Mouse (Mus musculus) heart, postnatal 14 days (tissue): ENCODE results near the gene Add1. TPM values are rescaled to one million over a fixed set of nuclear protein-coding genes. Genes with fewer than 3 reads are reported as not detected.
A peak's percentile ranks its signal among the peaks of the same experiment; 100 is the strongest.

Experiments
- DNase-seq, 2 experiments: peaks; one replicate each; pipeline ENCODE4 v3.0.0; 2021 to 2022
- intact Hi-C: fragments of 180-260 bp; cut with DNase I; formaldehyde crosslinking; loops from one replicate; pipeline ENCODE4 v1.15.1; 2025
- total RNA-seq, 2 experiments: library from RNA; stranded (reverse); gene quantifications; 2 replicates each; pipeline ENCODE4 v1.2.3; 2021

Add1 gene
- total RNA-seq, 2 experiments from 2014 or later, result 149 to 154 TPM

DNA sequence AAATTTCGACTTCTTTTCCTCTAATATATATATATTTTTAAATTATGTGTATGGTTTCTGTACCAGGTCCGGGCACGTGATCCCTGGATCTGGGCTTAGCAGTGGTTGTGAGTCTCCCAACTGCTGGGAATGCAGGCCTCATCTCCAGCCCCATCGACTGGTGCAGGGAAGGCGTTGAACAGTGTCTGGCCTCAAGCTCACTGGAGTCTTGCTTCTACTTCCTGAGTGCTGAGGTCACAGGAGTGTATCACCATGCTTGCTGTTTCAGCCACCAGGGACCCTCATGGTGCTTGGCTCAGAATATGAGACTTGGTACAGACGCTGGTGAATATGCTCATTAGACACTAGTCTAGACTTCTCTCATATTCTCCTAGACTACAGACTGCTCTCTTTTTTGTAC is 19.2 kb downstream of the Add1 start:
- DNase-seq, result no peak
- intact Hi-C loops, result no loop called here

DNA sequence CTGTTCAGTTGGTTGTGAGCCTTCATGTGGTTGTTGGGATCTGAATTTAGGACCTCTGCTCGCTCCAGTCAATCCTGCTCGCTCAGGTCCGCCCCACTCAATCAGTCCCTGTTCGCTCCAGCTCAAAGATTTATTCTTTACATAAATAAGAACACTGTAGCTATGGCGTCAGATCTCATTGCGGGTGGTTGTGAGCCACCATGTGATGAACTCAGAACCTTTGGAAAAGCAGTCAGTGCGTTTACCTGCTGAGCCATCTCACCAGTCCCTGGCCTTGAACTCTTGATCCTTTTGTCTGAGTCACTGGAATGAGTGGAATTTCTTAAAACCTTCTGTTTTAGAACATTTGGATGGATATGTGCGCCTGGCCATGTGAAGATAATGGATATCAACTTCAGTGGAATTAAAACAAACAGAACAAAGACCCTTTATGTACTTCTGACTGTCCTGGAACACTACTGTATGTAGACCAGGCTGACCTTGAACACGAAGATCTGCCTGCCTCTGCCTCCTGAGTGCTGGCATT is 19.8 kb downstream of the Add1 start:
- no peak for DNase-seq

GRCm38 (mm10) chr5:34604576-34604975 is 31.1 kb downstream of the Add1 start:
- intact Hi-C loops, result no loop called here

More for the DNA sequence above, 19.8 kb downstream of the Add1 start:
- intact Hi-C loops, result no loop called here

DNA sequence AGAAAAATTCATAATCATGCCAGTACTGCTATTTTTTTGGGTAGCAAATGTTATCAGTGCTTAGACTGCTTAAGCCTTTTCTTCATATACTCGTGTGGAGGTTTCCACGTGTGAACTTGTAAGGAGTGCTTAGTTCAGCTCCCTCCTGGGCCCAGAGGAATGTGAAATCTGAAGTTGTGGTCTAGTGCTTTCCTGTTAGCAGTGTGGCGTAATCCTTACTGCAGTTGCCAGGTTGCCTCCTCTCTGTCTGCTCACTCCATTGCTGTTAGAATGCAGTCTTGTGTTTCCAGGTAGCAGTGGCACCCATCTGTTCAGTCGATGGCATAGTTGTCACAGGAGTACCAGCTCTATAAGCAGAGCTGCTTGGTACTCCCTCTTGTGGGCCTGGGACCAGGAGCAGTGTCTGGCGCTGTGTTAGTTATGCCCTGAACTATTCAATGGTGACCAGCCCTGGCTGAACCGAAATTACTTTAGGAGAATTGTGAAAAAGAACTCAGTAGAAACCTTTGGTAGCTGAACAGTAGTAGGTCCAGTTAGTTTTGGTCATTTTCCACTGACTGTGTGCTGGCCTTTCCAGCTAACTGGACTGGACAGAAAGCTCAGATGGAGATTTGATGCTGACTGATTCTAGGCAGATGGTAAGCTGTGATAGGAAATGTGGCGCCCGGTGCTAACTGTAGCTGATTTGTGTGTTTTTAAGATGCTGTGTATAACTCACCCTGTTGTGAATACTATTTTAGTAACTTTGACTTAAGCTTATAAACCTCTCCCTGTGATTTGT is 33.8 kb downstream of the Add1 start:
- intact Hi-C loops, result no loop called here
- DNase-seq, result no peak

More at GRCm38 (mm10) chr5:34604576-34604975, 31.1 kb downstream of the Add1 start:
- DNase-seq, result no peak

- intact Hi-C loops, result no loop called here
Observed at GRCm38 (mm10) chr5:34608226-34608625, 34.8 kb downstream of the Add1 start.

DNA sequence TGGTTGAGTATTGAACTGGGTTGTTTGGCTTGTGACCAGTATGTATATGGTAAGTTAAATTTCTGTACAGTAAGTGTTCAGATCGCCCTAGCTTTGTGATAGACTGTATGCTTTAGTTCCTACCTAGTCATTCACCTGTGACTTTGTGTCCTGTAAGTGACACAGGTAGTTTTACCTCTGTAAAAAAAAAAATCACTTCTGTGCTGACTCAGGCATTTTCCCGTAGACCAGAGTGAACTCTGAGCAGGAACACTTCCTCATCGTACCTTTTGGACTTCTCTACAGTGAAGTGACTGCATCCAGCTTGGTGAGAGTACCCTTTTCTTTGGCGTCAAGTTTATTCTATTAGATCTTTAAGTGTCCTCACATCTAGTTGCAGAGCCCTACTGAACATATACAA is 36.5 kb downstream of the Add1 start:
- DNase-seq, result no peak
- intact Hi-C loops, result loop anchor here (5.0 kb wide), 1 partner anchor 33 kb away; no protein-coding TSS in a partner anchor

More at GRCm38 (mm10) chr5:34608226-34608625, 34.8 kb downstream of the Add1 start:
- no peak for DNase-seq

- DNase-seq, result no peak
- intact Hi-C loops, result no loop called here
Observed at GRCm38 (mm10) chr5:34632996-34633395, 59.5 kb downstream of the Add1 start.

GRCm38 (mm10) chr5:34633641-34634040 is 60.2 kb downstream of the Add1 start:
- peak; percentile 43 to 44 for DNase-seq
- intact Hi-C loops, result no loop called here

DNA sequence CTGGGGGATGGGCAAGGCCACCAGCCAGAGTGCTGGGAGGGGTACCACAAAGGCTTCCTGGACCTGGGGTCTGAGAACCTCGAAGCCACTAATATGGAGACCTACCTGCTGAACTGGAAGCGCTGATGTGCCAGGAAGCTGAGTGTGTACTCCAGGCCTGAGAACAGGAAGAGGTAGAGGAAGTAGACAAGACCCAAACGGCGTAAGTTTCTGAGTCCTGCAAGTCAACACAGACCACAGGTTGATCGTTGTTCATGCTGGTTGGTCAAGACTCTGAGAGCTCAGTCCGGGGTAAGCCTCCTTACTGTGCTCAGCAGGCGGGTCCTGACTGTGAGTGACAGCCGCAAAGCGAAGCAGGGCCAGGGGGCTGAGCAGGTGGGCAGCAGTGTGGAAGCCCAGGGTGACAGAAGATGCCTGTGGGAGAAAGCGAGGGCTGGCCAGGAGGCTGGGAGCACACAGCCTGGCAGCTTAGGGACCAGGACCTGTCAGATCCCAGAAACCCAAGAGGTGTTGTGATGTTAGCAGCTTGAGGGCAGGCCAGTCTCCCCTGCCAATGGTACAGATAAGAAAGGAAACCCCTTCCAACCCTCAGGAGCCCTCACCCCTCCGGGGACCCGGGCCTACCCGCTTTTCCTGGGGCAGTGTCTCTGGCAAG is 61.4 kb downstream of the Add1 start:
- no peak for DNase-seq

GRCm38 (mm10) chr5:34635665-34636192 is 62.3 kb downstream of the Add1 start:
- DNase-seq, result peak in 1 of 2 experiments; percentile 19
- intact Hi-C loops, result loop anchor here (2.0 kb wide), 2 partner anchors 87 to 121 kb away; no protein-coding TSS in a partner anchor

More for the DNA sequence above, 61.4 kb downstream of the Add1 start:
- intact Hi-C loops, result no loop called here

DNA sequence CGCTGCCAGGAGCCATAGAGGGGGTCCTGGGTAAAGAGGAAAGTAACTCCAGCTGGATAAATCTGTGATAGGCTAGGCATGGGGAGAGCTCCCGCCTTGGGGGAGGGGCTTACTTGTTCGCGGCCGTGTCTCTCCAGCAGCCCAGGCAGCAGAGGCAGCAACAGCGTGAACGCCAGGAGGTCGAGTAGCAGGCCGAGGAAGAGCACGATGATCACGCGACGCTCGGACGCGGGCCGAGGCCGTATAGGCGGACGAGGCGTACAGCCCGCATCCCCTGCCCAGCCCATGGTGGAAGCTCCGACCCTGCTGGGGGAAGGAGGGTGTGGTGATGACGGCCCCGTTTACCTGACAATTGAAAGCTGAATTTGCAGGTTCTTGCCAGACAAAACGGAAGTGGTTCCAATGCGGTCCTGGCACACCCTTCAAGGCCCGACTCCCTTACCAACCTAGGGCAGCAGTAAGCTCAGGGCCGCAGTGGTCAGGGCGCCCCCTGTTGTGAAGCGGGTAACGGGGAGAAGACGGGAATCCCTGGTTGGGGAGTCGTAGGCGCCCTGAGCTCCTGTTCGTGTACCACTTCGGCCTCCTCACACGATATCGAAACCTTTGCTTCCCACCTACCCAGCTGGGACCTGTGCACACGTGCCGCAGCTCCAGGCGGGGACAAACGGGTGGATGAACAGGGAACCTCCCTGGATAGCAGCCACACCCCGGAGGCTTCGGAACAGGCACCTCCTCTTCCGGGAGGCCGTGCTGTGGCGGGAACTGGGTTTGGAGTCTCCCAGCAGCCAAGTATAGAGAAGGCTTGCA is 63.2 kb downstream of the Add1 start, which contains the start of gene Mfsd10:
Gene Mfsd10, minus strand, starts transcription at position 732 of the 807 bp plus-strand sequence.
- peak; percentile 81 to 84 for DNase-seq
- intact Hi-C loops, result loop anchor here (2.0 kb wide), 2 partner anchors 88 to 122 kb away; no protein-coding TSS in a partner anchor

GRCm38 (mm10) chr5:34637591-34638156 is 64.2 kb downstream of the Add1 start:
- intact Hi-C loops, result loop anchor here (2.0 kb wide), 2 partner anchors 89 to 123 kb away; no protein-coding TSS in a partner anchor
- DNase-seq, result no peak

DNA sequence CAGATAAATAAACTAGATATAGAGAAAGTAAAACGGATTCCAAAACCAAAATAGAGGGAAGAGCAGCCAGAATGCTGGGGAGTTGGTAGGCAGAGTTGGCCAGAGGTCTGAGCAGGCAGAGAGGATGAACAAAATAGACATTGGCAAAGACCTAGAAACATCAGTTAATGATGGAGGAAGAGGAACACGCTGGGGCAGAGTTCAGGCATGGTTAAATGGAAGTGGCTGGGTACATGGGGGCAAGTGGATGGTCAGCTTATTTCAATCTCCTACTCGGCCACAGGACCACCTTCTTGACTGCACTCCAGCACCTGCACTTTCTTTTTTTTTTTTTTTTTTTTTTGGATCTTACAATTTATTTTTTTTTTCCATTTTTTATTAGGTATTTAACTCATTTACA is 68.5 kb downstream of the Add1 start:
- DNase-seq, result no peak
- intact Hi-C loops, result no loop called here

DNA sequence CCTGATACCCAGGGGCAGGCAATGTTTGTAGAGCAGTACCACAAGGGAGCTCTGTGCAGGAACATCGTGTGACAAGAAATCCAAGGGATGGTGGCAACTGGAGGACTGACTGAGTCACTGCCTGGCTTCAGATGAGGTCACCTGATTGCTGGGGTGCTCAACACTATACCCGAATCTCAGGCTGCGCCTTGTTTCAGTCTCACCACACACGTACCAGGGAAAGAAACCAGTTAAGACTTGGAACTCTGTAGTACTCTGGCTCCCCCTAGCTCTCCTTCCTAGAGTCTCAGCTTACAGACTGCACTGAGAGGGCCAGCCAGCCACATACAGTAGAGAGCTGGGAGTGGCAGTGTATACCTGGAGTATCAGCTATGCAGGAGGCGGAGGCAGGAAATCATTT is 69.5 kb downstream of the Add1 start:
- intact Hi-C loops, result no loop called here
- DNase-seq, result peak; percentile 36 to 59

DNA sequence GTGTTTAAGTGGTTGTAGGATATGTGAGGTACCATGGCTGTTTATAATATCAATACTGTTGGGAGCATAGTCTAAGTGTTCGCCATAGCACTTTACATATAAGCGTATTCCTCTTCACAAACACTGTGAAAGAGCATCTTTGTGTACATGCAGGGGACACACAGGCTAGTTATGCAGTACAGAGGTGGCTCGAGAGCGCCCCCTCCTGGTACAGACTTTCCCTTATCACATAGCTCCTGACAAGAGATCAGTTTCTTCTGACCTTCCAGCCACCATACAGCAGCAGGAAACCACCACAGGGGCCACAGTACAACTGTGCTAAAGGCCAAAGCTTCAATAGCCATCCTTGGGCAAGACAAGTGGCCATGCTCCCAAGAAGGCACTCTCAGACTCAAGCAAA is 74.1 kb downstream of the Add1 start:
- intact Hi-C loops, result no loop called here
- DNase-seq, result peak; percentile 56 to 73

GRCm38 (mm10) chr5:34652961-34653360 is 79.5 kb downstream of the Add1 start:
- intact Hi-C loops, result loop anchor here (10.0 kb wide), 1 partner anchor 288 kb away; the partner anchor contains the start of gene Fam193a
- no peak for DNase-seq

GRCm38 (mm10) chr5:34654881-34655280 is 81.4 kb downstream of the Add1 start:
- no peak for DNase-seq
- intact Hi-C loops, result loop anchor here (10.0 kb wide), 1 partner anchor 290 kb away; the partner anchor contains the start of gene Fam193a

DNA sequence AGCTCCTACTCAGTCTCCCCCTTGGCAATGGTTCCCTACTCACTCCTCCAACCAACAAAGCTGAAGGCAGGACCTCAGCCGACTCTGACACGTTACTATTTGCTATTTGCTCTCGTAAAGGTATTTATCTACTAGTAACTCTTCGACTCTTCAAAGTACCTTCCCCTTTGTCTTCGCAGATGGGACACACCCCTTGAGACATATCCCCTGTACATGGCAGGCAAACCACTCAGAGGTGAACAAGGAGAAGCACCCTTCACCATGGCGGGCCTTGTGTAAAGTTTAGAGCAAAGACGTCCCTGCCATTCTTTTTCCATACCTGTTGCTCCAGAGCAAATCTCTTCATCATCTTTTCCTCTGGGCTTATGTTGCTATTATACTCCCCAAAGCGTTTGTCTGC is 84.1 kb downstream of the Add1 start:
- intact Hi-C loops, result loop anchor here (10.0 kb wide), 1 partner anchor 293 kb away; the partner anchor contains the start of gene Fam193a
- DNase-seq, result no peak
